8 mouse cellular contexts compared by ENCODE assay signal in genomic region chr6:88927595-88927994, GRCm38 (mm10). TPM values are rescaled to one million over a fixed set of nuclear protein-coding genes. Genes with fewer than 3 reads are reported as not detected.
A peak's percentile ranks its signal among the peaks of the same experiment; 100 is the strongest.
DNase-seq lines count a peak whose midpoint lies in the region; ATAC-seq and TF ChIP-seq lines count a peak whose summit lies in the region.

No protein-coding gene starts in this region.

- TF ChIP-seq CTCF in MEL (IDR thresholded peaks at IDR 0.05 in 2 of 3, conservative IDR thresholded peaks at IDR 0.05 in 1 of 3; ENCODE audit: control insufficient read depth in 1 of 3, insufficient read depth in 1 of 3, low read depth in 2 of 3, low read length in 3 of 3, poor library complexity in 1 of 3, severe bottlenecking in 1 of 3) = peak; percentile 83 to 93 (median 91)
- TF ChIP-seq CTCF in hindbrain, postnatal 0 days (IDR thresholded peaks at IDR 0.05; ENCODE audit: low read depth) = peak; percentile 99
- peak; percentile 96 for TF ChIP-seq CTCF in left cerebral cortex, adult 2 months (IDR thresholded peaks at IDR 0.05)

- H3K9ac ChIP-seq in MEL (ENCODE audit: control insufficient read depth, low read depth, low read length, poor library complexity, severe bottlenecking) = no peak overlapping the region
- no peak overlapping the region for H3K9ac ChIP-seq in hindbrain, postnatal 0 days (replicated peaks; ENCODE audit: low read length)

- no peaks in the 10 kb centered on the region for H3K4me1 ChIP-seq in MEL (ENCODE audit: control insufficient read depth in 1 of 2, insufficient read depth in 2 of 2, low read length in 2 of 2)
- H3K4me1 ChIP-seq in hindbrain, postnatal 0 days (ENCODE audit: insufficient read depth, low read length) = peaks cover 28% of the 10 kb centered on the region

- no peaks in the 10 kb centered on the region for H3K36me3 ChIP-seq in MEL (ENCODE audit: control insufficient read depth in 1 of 2, insufficient read depth in 2 of 2, low read length in 2 of 2)
- H3K36me3 ChIP-seq in hindbrain, postnatal 0 days (ENCODE audit: insufficient read depth, low read length) = no peaks in the 10 kb centered on the region

- H3K27me3 ChIP-seq in MEL (ENCODE audit: control insufficient read depth in 1 of 2, insufficient read depth in 2 of 2, low read length in 2 of 2) = peaks cover 0 to 1% of the 10 kb centered on the region in 2 experiments; a peak in 1 of 4 replicates
- H3K27me3 ChIP-seq in hindbrain, postnatal 0 days (ENCODE audit: insufficient read depth, low read length) = no peaks in the 10 kb centered on the region

- TF ChIP-seq RAD21 in MEL (IDR thresholded peaks at IDR 0.05; ENCODE audit: low read depth, low read length) = peak; percentile 79

- TF ChIP-seq POLR2A in MEL (IDR thresholded peaks at IDR 0.05; ENCODE audit: control insufficient read depth in 1 of 2, insufficient read depth in 1 of 2, low read depth in 1 of 2, low read length in 2 of 2, poor library complexity in 1 of 2) = no peak

- H3K9me3 ChIP-seq in MEL (replicated peaks; ENCODE audit: insufficient read depth, low read length) = no peaks in the 10 kb centered on the region
- H3K9me3 ChIP-seq in hindbrain, postnatal 0 days (ENCODE audit: low read length) = no peaks in the 10 kb centered on the region

- 0% methylated on average over 2 of the region's 2 CpGs for WGBS in hindbrain, postnatal 0 days

- H3K4me3 ChIP-seq in MEL (ENCODE audit: control insufficient read depth in 1 of 2, insufficient read depth in 1 of 2, low read depth in 2 of 2, low read length in 2 of 2) = no peak overlapping the region
- no peak overlapping the region for H3K4me3 ChIP-seq in hindbrain, postnatal 0 days (ENCODE audit: low read length)
- H3K4me3 ChIP-seq in left cerebral cortex, adult 2 months = no peak overlapping the region

- intact Hi-C loops in left cerebral cortex, adult 2 months (cut with DNase I) = loop anchor here (2.0 to 5.0 kb wide), 3 partner anchors 430 to 705 kb away; no protein-coding TSS in a partner anchor

- DNase-seq in MEL (ENCODE audit: low read depth, low spot score) = peak; percentile 56
- DNase-seq in cerebellum, adult 18-20 months = peak; percentile 77 to 87
- DNase-seq in forelimb bud, embryonic 11.5 days (ENCODE audit: low read depth, low spot score) = peak; percentile 58
- DNase-seq in hindbrain, postnatal 0 days (ENCODE audit: low spot score) = peak; percentile 86
- peak; percentile 82 to 91 for DNase-seq in left cerebral cortex, adult 2 months (ENCODE audit: extremely low spot score in 1 of 2, low spot score in 2 of 2)
- peak; percentile 83 for DNase-seq in right cerebral cortex, postnatal 14 days
- peak; percentile 66 to 71 for DNase-seq in urinary bladder, postnatal 36 days (ENCODE audit: low spot score in 2 of 2)

- peak; percentile 58 for ATAC-seq in hindbrain, postnatal 0 days
- peak; percentile 60 for ATAC-seq in megakaryocyte-erythroid progenitor cell, adult 5-6 weeks (replicated peaks; ENCODE audit: low FRiP score, low TSS enrichment, poor library complexity, severe bottlenecking)

- H3K79me2 ChIP-seq in MEL (ENCODE audit: control insufficient read depth, insufficient read depth, low read length, poor library complexity) = no peaks in the 10 kb centered on the region

- H3K27ac ChIP-seq in MEL (ENCODE audit: control insufficient read depth, low read depth, low read length) = no peak overlapping the region
- no peak overlapping the region for H3K27ac ChIP-seq in hindbrain, postnatal 0 days
- H3K27ac ChIP-seq in left cerebral cortex, adult 2 months = peak overlapping the region; percentile 63

- H3K4me2 ChIP-seq in hindbrain, postnatal 0 days (ENCODE audit: low read depth, low read length) = no peak overlapping the region

- TF ChIP-seq EP300 in MEL (IDR thresholded peaks at IDR 0.05; ENCODE audit: low read depth in 1 of 2, low read length in 2 of 2) = no peak

TF ChIP-seq in MEL, 35 proteins besides CTCF, POLR2A, EP300 and RAD21:
- peak; percentile 68 for TF ChIP-seq ZC3H11A (IDR thresholded peaks at IDR 0.05; ENCODE audit: low read depth, low read length)
- TF ChIP-seq MAX (IDR thresholded peaks at IDR 0.05; ENCODE audit: low read length) = no peak
- no peak for TF ChIP-seq TBP (IDR thresholded peaks at IDR 0.05; ENCODE audit: low read depth, low read length)
- no peak for TF ChIP-seq ZMIZ1 (IDR thresholded peaks at IDR 0.05; ENCODE audit: low read depth, low read length)
- no peak for TF ChIP-seq HCFC1 (IDR thresholded peaks at IDR 0.05; ENCODE audit: low read depth, low read length)
- TF ChIP-seq SMC3 (IDR thresholded peaks at IDR 0.05; ENCODE audit: low read depth, low read length) = peak; percentile 85

RNA-seq across cellular contexts. Expression of gene Tpra1, which starts 25.5 kb away (rescaled TPM):
- 20.3 and 22.9 TPM in 2 replicates for total RNA-seq in MEL (2012; rRNA removed)
- polyA plus RNA-seq in MEL (2012; ENCODE audit: insufficient read depth in 1 of 2, insufficient read length in 2 of 2, low read depth in 1 of 2, low replicate concordance in 2 of 2, missing spikeins in 1 of 2) = 10 to 100 TPM in 1 of 2 experiments, not detected in 1; 42.4 TPM
- total RNA-seq in hindbrain, postnatal 0 days (2014; rRNA removed) = 55.2 and 88.4 TPM in 2 replicates
- polyA plus RNA-seq in hindbrain, postnatal 0 days (2015; fragmentation: Nextera tagmentation; extraction: Ambion mirVana) = 49.4 and 56.0 TPM in 2 replicates
- 10 to 100 TPM; 50.8 to 53.6 TPM for total RNA-seq in left cerebral cortex, adult 2 months (2021)
- 31.4 and 39.7 TPM in 2 replicates for total RNA-seq in megakaryocyte-erythroid progenitor cell, adult 5-6 weeks (2014; fragmentation: Nextera tagmentation)
- 25.6 and 27.6 TPM in 2 replicates for total RNA-seq in megakaryocyte-erythroid progenitor cell, adult 5-6 weeks (2017)

RNA-seq across cellular contexts. Expression of gene Mcm2, which starts 29.0 kb away (rescaled TPM):
- 214 and 242 TPM in 2 replicates for total RNA-seq in MEL (2012; rRNA removed)
- polyA plus RNA-seq in MEL (2012; ENCODE audit: insufficient read depth in 1 of 2, insufficient read length in 2 of 2, low read depth in 1 of 2, low replicate concordance in 2 of 2, missing spikeins in 1 of 2) = 100 to 1,000 TPM; 110 to 268 TPM
- 35.3 and 37.0 TPM in 2 replicates for total RNA-seq in hindbrain, postnatal 0 days (2014; rRNA removed)
- polyA plus RNA-seq in hindbrain, postnatal 0 days (2015; fragmentation: Nextera tagmentation; extraction: Ambion mirVana) = 21.7 and 23.3 TPM in 2 replicates
- 1 to 10 TPM; 2.1 to 4.5 TPM for total RNA-seq in left cerebral cortex, adult 2 months (2021)
- total RNA-seq in megakaryocyte-erythroid progenitor cell, adult 5-6 weeks (2014; fragmentation: Nextera tagmentation) = 175 and 213 TPM in 2 replicates
- total RNA-seq in megakaryocyte-erythroid progenitor cell, adult 5-6 weeks (2017) = 181 and 236 TPM in 2 replicates

RNA-seq across cellular contexts. Expression of gene Podxl2, which starts 52.8 kb away (rescaled TPM):
- not detected in 2 replicates for total RNA-seq in MEL (2012; rRNA removed)
- under 1 TPM in 1 of 2 experiments, not detected in 1; 0.10 TPM for polyA plus RNA-seq in MEL (2012; ENCODE audit: insufficient read depth in 1 of 2, insufficient read length in 2 of 2, low read depth in 1 of 2, low replicate concordance in 2 of 2, missing spikeins in 1 of 2)
- 1,247 and 1,290 TPM in 2 replicates for total RNA-seq in hindbrain, postnatal 0 days (2014; rRNA removed)
- polyA plus RNA-seq in hindbrain, postnatal 0 days (2015; fragmentation: Nextera tagmentation; extraction: Ambion mirVana) = 675 and 695 TPM in 2 replicates
- 100 to 1,000 TPM; 196 to 201 TPM for total RNA-seq in left cerebral cortex, adult 2 months (2021)
- 6.6 TPM in 1 of 2 replicates, not detected in the other for total RNA-seq in megakaryocyte-erythroid progenitor cell, adult 5-6 weeks (2014; fragmentation: Nextera tagmentation)
- total RNA-seq in megakaryocyte-erythroid progenitor cell, adult 5-6 weeks (2017) = not detected in 2 replicates

Comparison
In these comparisons a context has a peak if more than half of its experiments do, and no peak if none do; other contexts are left out.
1. RNA of gene Podxl2, which starts 52.8 kb away (total RNA-seq): 1,247 to 1,290 TPM in hindbrain, postnatal 0 days and 196 to 201 TPM in left cerebral cortex, adult 2 months; 6.6 TPM in megakaryocyte-erythroid progenitor cell, adult 5-6 weeks and not detected in MEL; every median in the first group is over 10 times any median in the second.
2. Peak in every context shown above with its lines, with median percentiles within 50 percentile points of each other: DNase-seq and CTCF ChIP-seq.